Mouse (Mus musculus) embryonic fibroblast, embryonic 13.5 days (primary cell): Measurements from ENCODE around the gene Aldh5a1. TPM values are rescaled to one million over a fixed set of nuclear protein-coding genes. Genes with fewer than 3 reads are reported as not detected.

Experiments used
- H3K27ac ChIP-seq: 2 replicates; pipeline ENCODE4 v1.5.1; 2012; ENCODE audit warnings: low read length, control low read depth, inconsistent platforms; ENCODE audit not compliant: insufficient read depth
- H3K4me1 ChIP-seq: 2 replicates; pipeline ENCODE4 v1.6.1; 2011; ENCODE audit warnings: low read length; ENCODE audit not compliant: control insufficient read depth, insufficient read depth
- H3K4me3 ChIP-seq: 2 replicates; pipeline ENCODE4 v1.5.1; 2011; ENCODE audit warnings: mild to moderate bottlenecking, control low read depth, low read length; ENCODE audit not compliant: insufficient read depth
- CTCF ChIP-seq: IDR thresholded peaks from 2 replicates; pipeline ENCODE4 v1.5.1; 2011; ENCODE audit warnings: mild to moderate bottlenecking, control low read depth, low read length, moderate library complexity, borderline replicate concordance; ENCODE audit not compliant: insufficient read depth
- POLR2A ChIP-seq: IDR thresholded peaks from 2 replicates; pipeline ENCODE4 v1.6.1; 2011; ENCODE audit warnings: low read depth, mild to moderate bottlenecking, control low read depth, low read length, moderate library complexity
- polyA plus RNA-seq: library from polyadenylated mRNA; stranded (reverse); fragments of >200 nt; gene quantifications from 2 replicates; pipeline ENCODE4 v1.2.4, GENCODE M21; 2011; ENCODE audit warnings: low read depth; ENCODE audit not compliant: missing spikeins, insufficient read length

Gene Aldh5a1
- polyA plus RNA-seq, 1 experiment: 2.5 TPM

GRCm38 (mm10) chr13:24909112-24909511 is 28.3 kb downstream of the Aldh5a1 start:
- no peak for TF ChIP-seq POLR2A
- no peak for TF ChIP-seq CTCF
- no peaks in the 10 kb centered on the region for H3K4me1 ChIP-seq
- H3K27ac ChIP-seq: no peak overlapping the region
- H3K4me3 ChIP-seq: no peak overlapping the region

GRCm38 (mm10) chr13:24906831-24907570 is 30.5 kb downstream of the Aldh5a1 start:
- Histone ChIP-seq H3K4me3 (no peak overlapping the region), H3K4me1 (no peaks in the 10 kb centered on the region), H3K27ac (no peak overlapping the region)
- TF ChIP-seq CTCF: no peak
- TF ChIP-seq POLR2A: no peak

GRCm38 (mm10) chr13:24905422-24905821 is 32.0 kb downstream of the Aldh5a1 start:
- Histone ChIP-seq H3K27ac (no peak overlapping the region), H3K4me1 (no peaks in the 10 kb centered on the region), H3K4me3 (no peak overlapping the region)
- TF ChIP-seq POLR2A: no peak
- no peak for TF ChIP-seq CTCF

- TF ChIP-seq CTCF (no peak), POLR2A (no peak)
- Histone ChIP-seq H3K4me3 (no peak overlapping the region), H3K27ac (no peak overlapping the region), H3K4me1 (no peaks in the 10 kb centered on the region)
Measured at GRCm38 (mm10) chr13:24903412-24903811, 34.0 kb downstream of the Aldh5a1 start.

GRCm38 (mm10) chr13:24901916-24902315 is 35.5 kb downstream of the Aldh5a1 start:
- no peak for TF ChIP-seq POLR2A
- TF ChIP-seq CTCF: no peak
- Histone ChIP-seq H3K4me3 (no peak overlapping the region), H3K4me1 (no peaks in the 10 kb centered on the region), H3K27ac (no peak overlapping the region)

GRCm38 (mm10) chr13:24893880-24894279 is 43.6 kb downstream of the Aldh5a1 start:
- no peak overlapping the region for H3K4me3 ChIP-seq
- H3K4me1 ChIP-seq: no peaks in the 10 kb centered on the region
- no peak overlapping the region for H3K27ac ChIP-seq
- no peak for TF ChIP-seq POLR2A
- no peak for TF ChIP-seq CTCF

GRCm38 (mm10) chr13:24892516-24892915 is 44.9 kb downstream of the Aldh5a1 start:
- no peak overlapping the region for H3K4me3 ChIP-seq
- TF ChIP-seq POLR2A (no peak), CTCF (no peak)
- H3K27ac ChIP-seq: no peak overlapping the region
- no peaks in the 10 kb centered on the region for H3K4me1 ChIP-seq

- Histone ChIP-seq H3K4me1 (no peaks in the 10 kb centered on the region), H3K4me3 (no peak overlapping the region), H3K27ac (no peak overlapping the region)
- TF ChIP-seq CTCF: no peak
- TF ChIP-seq POLR2A: no peak
Measured at GRCm38 (mm10) chr13:24889554-24889953, 47.9 kb downstream of the Aldh5a1 start.

- no peak for TF ChIP-seq CTCF
- TF ChIP-seq POLR2A: no peak
- Histone ChIP-seq H3K4me3 (no peak overlapping the region), H3K27ac (no peak overlapping the region)
Measured at GRCm38 (mm10) chr13:24882411-24882810, 55.0 kb downstream of the Aldh5a1 start.

GRCm38 (mm10) chr13:24880704-24881103 is 56.8 kb downstream of the Aldh5a1 start:
- no peak overlapping the region for H3K4me3 ChIP-seq
- TF ChIP-seq POLR2A (no peak), CTCF (no peak)
- H3K4me1 ChIP-seq: no peaks in the 10 kb centered on the region
- H3K27ac ChIP-seq: no peak overlapping the region

More at GRCm38 (mm10) chr13:24882411-24882810, 55.0 kb downstream of the Aldh5a1 start:
- H3K4me1 ChIP-seq: no peaks in the 10 kb centered on the region

GRCm38 (mm10) chr13:24880208-24880607 is 57.3 kb downstream of the Aldh5a1 start:
- Histone ChIP-seq H3K27ac (no peak overlapping the region), H3K4me3 (no peak overlapping the region), H3K4me1 (no peaks in the 10 kb centered on the region)
- no peak for TF ChIP-seq POLR2A
- TF ChIP-seq CTCF: no peak
